Mouse (Mus musculus): Measurements from ENCODE around the gene Akt3.

Akt3 gene

DNA sequence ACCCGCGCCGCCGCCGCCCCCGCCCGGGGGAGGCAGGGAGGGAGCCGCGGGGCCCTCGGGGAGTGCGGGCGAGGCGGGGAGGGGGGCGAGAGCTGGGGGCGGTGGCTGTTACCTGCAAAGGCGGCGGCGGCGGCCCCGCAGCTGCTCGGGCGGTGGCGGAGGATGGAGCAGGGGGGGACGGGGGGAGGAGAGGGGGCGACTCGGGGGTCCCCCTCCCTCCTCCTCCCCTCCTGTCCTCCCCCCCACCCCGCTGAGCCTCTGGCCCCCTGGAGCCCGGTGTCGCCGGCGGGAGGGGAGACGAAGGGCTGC, at the start of gene Akt3:
Gene Akt3, minus strand, starts transcription at position 170 of the 309 bp plus-strand sequence.
- DNase-seq, result no peak

DNA sequence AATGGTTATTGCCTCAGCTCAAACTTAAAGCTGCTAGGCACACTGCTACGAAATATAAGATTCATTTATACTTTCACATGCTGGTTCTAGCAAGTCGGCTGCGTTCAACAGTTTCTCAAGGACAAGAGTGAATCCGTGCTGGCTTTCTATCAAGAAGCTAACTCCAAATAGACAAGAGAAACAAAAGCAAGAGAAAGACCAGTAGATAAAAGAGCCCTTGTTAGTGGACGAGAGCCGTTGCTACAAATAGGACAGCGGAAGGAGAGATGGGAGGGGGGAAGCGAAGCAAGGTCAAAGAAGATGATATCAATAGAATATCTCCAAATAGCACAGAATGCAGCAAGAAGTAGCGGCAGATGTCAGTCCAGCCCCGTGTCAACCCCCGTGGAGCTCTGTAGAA, 49.5 kb upstream of the Akt3 start:
- DNase-seq, result no peak

GRCm38 (mm10) chr1:177298231-177298630, 40.2 kb upstream of the Akt3 start:
- no peak for DNase-seq

- no peak for DNase-seq
Observed at GRCm38 (mm10) chr1:177286764-177287163, 28.8 kb upstream of the Akt3 start.

DNA sequence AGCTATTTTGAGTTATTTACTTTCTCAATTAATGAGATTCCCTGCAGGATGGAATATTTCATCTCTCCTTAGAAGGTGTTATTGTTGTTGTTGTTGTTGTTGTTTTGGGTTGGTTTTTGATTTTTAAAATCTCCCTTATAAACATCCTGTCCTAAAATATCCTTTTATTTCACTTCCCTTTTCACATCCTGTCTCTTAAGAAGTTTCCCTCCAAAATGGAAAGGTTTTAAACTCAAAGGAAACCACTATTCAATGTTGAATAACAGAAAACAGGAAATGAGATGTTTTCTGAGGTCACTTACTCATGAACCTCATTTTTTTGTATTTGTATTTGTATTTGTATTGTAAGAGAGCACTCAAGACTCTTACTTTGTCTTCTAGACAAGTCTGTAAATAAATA, 23.9 kb upstream of the Akt3 start:
- no peak for DNase-seq

DNA sequence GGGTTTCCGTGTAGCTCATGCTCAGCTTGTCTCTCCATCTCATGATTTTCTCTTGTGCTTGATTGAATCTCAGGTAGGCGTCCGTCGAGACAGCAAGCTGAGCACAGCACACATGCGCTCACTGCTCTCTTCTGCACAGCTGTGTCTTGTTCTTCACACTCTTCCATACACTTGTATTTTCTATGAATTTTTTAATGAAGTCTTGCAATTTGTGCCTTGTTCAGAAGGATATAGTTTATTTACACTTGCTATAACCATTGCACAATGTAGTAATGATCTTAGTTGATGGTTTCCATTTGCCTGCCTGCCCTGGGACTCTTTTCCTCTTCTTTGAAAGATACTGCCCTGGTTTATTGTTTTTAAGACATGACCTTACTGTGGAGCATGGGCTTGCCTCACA, 19.4 kb upstream of the Akt3 start:
- DNase-seq, result no peak

- no peak for DNase-seq
Observed at GRCm38 (mm10) chr1:177267645-177268044, 9.6 kb upstream of the Akt3 start.

GRCm38 (mm10) chr1:177262926-177263325, 4.9 kb upstream of the Akt3 start:
- DNase-seq, result no peak

- no peak for DNase-seq
Observed at GRCm38 (mm10) chr1:177260796-177261195, 2.8 kb upstream of the Akt3 start.

GRCm38 (mm10) chr1:177259038-177259600, 1.1 kb upstream of the Akt3 start:
- no peak for DNase-seq

DNA sequence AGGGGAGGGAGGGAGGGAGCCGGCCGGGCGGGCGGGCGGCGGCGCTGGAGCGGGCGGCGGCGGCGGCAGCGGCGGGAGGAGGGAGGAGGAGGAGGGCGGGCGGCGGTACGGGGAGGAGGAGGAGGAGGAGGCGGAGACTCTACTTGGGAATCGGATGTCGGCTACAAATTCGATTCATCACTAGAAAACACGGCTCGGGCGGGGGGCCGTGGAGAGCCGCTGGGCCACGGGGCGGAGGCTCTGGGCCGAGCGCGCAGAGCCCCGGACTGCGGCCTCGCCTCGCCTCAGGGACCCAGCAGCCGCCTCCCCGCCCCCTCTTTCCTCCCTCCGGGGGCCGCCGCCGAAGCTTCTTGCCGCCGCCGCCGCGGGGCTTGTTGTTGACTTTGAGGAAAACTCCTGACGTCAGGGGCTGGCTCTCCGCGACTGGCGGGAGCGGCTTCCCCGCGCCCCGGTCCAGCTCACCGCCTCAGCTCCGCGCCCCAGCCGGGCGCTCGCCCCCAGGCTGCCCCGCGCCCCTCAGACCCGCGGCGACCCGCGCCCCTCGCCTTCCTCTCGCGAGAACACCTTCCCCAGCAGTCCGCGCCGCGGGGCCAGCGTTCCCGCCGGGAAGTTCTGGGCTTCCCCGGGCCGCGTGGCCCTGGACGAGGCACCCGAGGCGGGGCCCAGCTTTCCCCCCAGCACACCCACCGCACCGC, 487 bp upstream of the Akt3 start:
- DNase-seq, result peak; percentile 81 to 82

GRCm38 (mm10) chr1:177257178-177258033, 597 bp downstream of the Akt3 start:
- peak; percentile 60 to 62 for DNase-seq

DNA sequence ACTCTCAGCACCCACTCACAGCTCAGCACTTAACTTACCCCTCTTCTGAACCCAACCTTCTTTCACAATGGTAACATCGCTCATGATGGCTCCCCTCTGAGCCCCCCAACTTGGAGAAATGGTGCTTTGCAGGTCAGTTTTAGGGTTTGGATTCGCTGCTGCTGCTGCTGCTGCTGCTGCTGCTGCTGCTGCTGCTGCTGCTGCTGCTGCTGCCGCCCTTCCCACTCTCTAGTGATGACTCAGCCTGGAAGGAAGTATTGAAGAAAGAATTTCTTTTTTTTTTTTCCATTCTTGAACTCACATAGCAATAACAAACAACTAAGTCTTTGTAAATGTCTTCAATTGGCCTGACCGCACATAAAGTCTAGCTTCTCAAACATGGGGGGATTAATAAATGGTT, 9.4 kb downstream of the Akt3 start:
- no peak for DNase-seq

DNA sequence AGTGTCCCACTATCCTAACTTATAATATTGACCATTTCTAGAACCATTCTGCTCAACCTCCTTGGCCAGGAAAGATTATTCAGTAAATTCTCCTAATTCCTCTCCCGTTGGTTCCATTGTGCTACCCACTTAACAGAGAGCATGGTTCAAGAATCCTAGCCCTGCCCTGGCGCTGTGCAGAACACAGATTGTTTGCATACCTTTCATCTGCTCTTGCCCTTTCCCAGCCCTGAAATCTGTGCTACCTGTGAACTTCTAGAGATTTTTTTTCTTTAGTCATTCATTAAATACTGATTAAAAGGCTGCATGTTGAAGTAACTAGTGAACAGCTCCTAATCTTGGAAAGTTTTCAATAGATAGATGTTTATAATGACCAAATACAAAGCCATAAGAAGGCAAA, 19.6 kb downstream of the Akt3 start:
- DNase-seq, result no peak

- DNase-seq, result no peak
Observed at GRCm38 (mm10) chr1:177236695-177237094, 21.3 kb downstream of the Akt3 start.

- no peak for DNase-seq
Observed at GRCm38 (mm10) chr1:177236249-177236648, 21.8 kb downstream of the Akt3 start.

GRCm38 (mm10) chr1:177234462-177234861, 23.5 kb downstream of the Akt3 start:
- DNase-seq, result no peak

DNA sequence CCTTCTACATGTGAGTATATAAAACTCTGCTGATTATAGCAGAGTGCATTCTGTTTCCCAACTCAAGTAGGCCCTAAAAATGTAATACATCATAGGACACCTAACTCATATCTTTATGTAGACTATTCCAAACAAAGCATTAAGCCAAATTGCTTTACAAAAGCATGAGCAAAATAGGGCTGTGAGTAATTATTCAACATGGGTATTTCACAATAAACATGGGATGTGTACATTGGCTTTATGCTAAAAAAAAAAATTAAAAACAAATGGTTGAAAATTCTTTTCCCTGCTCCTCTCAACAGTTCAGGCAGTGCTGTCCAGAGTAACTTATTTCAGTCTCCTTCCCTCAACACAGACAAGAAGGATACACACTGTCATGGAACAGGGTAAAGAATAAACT, 26.9 kb downstream of the Akt3 start:
- no peak for DNase-seq

- DNase-seq, result no peak
Observed at GRCm38 (mm10) chr1:177198978-177199377, 59.0 kb downstream of the Akt3 start.

- DNase-seq, result no peak
Observed at GRCm38 (mm10) chr1:177195224-177195623, 62.8 kb downstream of the Akt3 start.

- DNase-seq, result no peak
Observed at GRCm38 (mm10) chr1:177194324-177194723, 63.7 kb downstream of the Akt3 start.

DNA sequence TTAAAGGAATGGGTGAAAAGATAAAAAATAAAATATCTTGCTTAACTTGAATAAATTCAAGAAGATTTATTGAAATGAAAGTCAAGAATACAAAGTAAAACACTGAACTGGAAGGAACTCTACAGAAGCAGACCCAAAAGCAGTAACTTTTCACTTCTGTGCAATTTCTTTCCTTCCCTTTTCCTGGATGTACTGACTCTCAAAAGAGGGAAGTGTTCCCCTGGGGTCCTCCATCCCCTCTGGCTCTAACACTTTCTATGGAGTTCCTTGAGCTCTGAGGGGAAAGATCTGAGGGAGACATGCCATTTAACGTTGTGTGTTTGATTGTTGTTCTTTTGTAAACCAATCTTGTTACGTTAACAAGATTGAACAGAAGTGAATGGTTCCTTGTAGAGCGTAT, 66.4 kb downstream of the Akt3 start:
- DNase-seq, result no peak

- no peak for DNase-seq
Observed at GRCm38 (mm10) chr1:177190358-177190757, 67.6 kb downstream of the Akt3 start.

- no peak for DNase-seq
Observed at GRCm38 (mm10) chr1:177188708-177189107, 69.3 kb downstream of the Akt3 start.
